Mouse (Mus musculus): ENCODE measurements around the gene Fam89a. TPM values are rescaled to one million over a fixed set of nuclear protein-coding genes. Genes with fewer than 3 reads are reported as not detected.

Gene Fam89a
- polyA plus RNA-seq, 2 experiments: 2.2 to 2.5 TPM

DNA sequence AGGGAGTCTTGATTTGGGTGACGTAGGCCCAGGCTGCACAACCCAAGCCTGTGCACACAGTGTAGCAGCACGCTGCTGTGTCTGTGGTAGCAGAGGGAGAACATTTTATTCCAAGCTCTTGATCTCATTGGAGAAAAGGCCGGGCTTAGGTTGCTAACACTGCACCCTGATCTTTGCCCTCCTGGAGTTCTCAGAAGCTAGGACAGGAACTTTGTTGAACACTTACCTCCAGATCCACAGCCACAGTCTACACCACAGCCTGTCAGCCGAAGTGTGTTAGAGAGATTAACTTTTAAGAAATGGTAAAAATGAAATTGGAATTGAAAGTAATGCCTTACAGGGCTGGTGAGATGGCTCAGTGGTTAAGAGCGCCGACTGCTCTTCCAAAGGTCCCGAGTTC lies 27.3 kb downstream of the Fam89a start:
- Histone ChIP-seq H3K9ac (replicated peaks) (no peak overlapping the region), H3K4me1 (replicated peaks; ENCODE audit: control insufficient read depth in 2 of 2, insufficient read depth in 2 of 2, low read length in 1 of 2) (peaks cover 10 to 19% of the 10 kb centered on the region in 2 experiments), H3K27ac (no peak overlapping the region), H3K4me2 (ENCODE audit: low read depth) (no peak overlapping the region), H3K9me3 (ENCODE audit: control insufficient read depth, low read length) (no peaks in the 10 kb centered on the region), H3K4me3 (ENCODE audit: insufficient read depth in 1 of 2, low read depth in 2 of 2, low read length in 2 of 2) (no peak overlapping the region), H3K27me3 (ENCODE audit: control insufficient read depth, insufficient read depth, low read length) (no peaks in the 10 kb centered on the region), H3K36me3 (replicated peaks; ENCODE audit: control insufficient read depth, insufficient read depth, low read depth) (peaks cover 3% of the 10 kb centered on the region)
- ATAC-seq (ENCODE audit: insufficient read depth) (no peak), DNase-seq (ENCODE audit: low read depth in 3 of 3, low spot score in 3 of 3) (no peak)
- TF ChIP-seq CTCF (IDR thresholded peaks at IDR 0.05; ENCODE audit: low read depth): no peak
- TF ChIP-seq EP300 (IDR thresholded peaks at IDR 0.05; ENCODE audit: low read depth): no peak
- WGBS (ENCODE audit: insufficient replicate concordance): 80% methylated on average over 7 of the region's 7 CpGs

DNA sequence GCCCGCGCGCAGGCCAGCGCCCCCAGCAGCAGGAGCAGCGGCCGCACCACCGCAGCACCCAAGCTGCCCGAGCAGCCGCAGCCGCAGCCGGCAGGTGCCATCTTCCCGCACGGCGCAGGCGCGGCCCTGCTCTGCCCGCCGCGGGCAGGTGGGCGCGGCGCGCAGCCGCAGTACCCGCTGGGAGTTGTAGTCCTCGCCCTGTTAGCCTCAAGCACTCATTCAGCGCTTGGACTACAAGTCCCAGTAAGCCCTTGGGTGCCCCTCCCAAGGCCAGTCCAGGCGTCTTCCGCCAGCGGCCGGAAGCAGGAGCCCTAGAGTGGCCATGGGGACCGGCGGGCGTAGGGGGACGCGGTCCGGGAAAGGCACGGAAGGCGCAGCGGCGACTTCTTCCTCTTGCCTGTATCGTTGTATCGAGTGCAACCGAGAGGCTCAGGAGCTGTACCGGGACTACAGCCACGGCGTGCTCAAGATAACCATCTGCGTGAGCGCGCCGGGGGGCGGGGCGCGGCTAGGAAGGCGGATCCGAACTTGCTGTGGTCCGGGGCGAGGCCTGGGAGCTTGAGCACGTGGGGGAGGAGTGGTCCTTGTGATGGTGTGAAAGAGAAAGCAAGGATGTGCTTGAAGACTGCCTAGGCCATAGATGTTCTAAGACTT lies 29.6 kb downstream of the Fam89a start, which contains the start of the genes Ttc13 and Arv1:
Gene Ttc13 (minus strand): TSS at position 122 of the 654 bp plus-strand sequence.
Gene Arv1 (plus strand): TSS at position 278 of the 654 bp plus-strand sequence.
- Histone ChIP-seq H3K4me1 (replicated peaks; ENCODE audit: control insufficient read depth in 2 of 2, insufficient read depth in 2 of 2, low read length in 1 of 2) (peaks cover 10 to 19% of the 10 kb centered on the region in 2 experiments), H3K36me3 (replicated peaks; ENCODE audit: control insufficient read depth, insufficient read depth, low read depth) (peaks cover 3% of the 10 kb centered on the region; the same call in 1 of the 2 replicates), H3K9me3 (ENCODE audit: control insufficient read depth, low read length) (no peaks in the 10 kb centered on the region), H3K27ac (no peak within 1 kb of the TSS), H3K27me3 (ENCODE audit: control insufficient read depth, insufficient read depth, low read length) (no peaks in the 10 kb centered on the region), H3K4me2 (ENCODE audit: low read depth) (peak within 1 kb of the TSS; percentile 96), H3K9ac (replicated peaks) (peak within 1 kb of the TSS; percentile 90), H3K4me3 (ENCODE audit: insufficient read depth in 1 of 2, low read depth in 2 of 2, low read length in 2 of 2) (peak within 1 kb of the TSS; percentile 87 to 96)
- DNase-seq (ENCODE audit: low read depth in 3 of 3, low spot score in 3 of 3): peak; percentile 93 to 95 (median 94)
- ATAC-seq (ENCODE audit: insufficient read depth): peak; percentile 100
- peak; percentile 50 for TF ChIP-seq CTCF (IDR thresholded peaks at IDR 0.05; ENCODE audit: low read depth)
- no peak for TF ChIP-seq EP300 (IDR thresholded peaks at IDR 0.05; ENCODE audit: low read depth)
- under 1% methylated on average over 58 of the region's 59 CpGs for WGBS (ENCODE audit: insufficient replicate concordance)

DNA sequence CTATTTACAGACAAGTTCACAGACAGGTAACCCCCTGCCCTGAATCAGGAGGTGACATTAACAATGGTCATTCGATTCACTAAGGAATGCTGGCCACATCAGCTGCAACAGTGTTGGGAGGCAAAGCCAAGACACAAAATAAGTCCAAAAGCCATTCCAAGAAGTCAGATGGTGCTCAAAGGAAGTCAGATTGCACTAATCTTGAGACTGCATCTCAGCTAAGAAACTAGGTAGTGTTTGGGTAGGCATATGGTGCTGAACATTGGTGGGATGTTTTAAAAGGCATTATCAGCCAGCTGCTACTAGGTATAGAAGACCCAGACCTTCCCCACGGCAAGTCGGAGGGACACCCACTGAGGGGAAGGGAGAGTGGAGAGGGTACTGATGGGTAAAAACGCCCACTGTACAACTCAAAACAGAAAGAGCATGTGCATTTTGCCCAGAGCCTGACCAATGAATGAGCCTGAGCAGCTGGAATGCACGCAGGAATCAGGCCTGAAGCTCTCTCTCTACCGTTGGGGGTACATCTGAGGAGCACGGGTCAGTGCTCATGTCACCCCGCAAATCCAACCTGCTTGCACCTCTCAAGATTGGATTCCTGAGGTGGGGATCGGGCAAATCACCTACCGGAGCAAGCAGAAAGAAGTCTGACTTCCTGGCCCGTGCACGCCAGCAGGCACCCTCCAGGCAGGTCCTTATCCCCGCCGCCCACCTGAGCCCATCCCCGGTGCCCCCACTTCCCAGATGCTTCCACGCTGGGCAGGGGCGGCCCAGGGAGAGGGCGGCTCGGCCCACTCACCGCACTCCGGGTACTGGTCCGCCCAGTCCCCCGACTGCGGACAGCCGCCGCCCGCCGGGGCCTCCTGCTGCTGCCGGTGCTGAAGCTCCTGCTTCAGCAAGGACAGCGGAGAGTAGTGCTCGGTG lies 30.4 kb downstream of the Fam89a start:
- H3K9ac ChIP-seq (replicated peaks): peak overlapping the region; percentile 90
- H3K4me2 ChIP-seq (ENCODE audit: low read depth): peak overlapping the region; percentile 79
- 1% methylated on average over 28 of the region's 31 CpGs for WGBS (ENCODE audit: insufficient replicate concordance)
- peaks cover 3% of the 10 kb centered on the region; the same call in 1 of the 2 replicates for H3K36me3 ChIP-seq (replicated peaks; ENCODE audit: control insufficient read depth, insufficient read depth, low read depth)
- peaks cover 10 to 19% of the 10 kb centered on the region in 2 experiments for H3K4me1 ChIP-seq (replicated peaks; ENCODE audit: control insufficient read depth in 2 of 2, insufficient read depth in 2 of 2, low read length in 1 of 2)
- TF ChIP-seq EP300 (IDR thresholded peaks at IDR 0.05; ENCODE audit: low read depth): no peak
- TF ChIP-seq CTCF (IDR thresholded peaks at IDR 0.05; ENCODE audit: low read depth): no peak
- DNase-seq (ENCODE audit: low read depth in 3 of 3, low spot score in 3 of 3): no peak
- peak overlapping the region; percentile 87 to 96 for H3K4me3 ChIP-seq (ENCODE audit: insufficient read depth in 1 of 2, low read depth in 2 of 2, low read length in 2 of 2)
- H3K27me3 ChIP-seq (ENCODE audit: control insufficient read depth, insufficient read depth, low read length): no peaks in the 10 kb centered on the region
- no peak overlapping the region for H3K27ac ChIP-seq
- peak; percentile 50 for ATAC-seq (ENCODE audit: insufficient read depth)
- H3K9me3 ChIP-seq (ENCODE audit: control insufficient read depth, low read length): no peaks in the 10 kb centered on the region

DNA sequence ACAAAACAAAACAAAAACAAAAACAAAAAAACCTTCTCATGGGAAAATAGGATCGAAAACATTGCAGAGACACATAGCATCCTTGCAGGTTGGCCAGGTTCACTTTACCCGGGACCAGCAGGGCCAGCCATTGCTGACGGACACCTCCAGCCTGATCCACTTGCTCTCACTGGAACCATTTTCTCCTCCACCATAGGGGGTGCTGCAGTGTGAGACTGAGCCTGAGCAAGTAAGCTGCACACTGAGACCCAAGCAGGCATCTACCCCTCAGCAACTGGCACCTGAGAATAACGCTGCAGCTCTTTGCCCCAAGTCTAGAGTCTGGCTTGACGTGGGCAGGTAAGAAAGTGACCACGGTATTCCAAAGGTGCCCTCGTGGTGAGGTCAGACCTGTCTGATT lies 31.5 kb downstream of the Fam89a start:
- Histone ChIP-seq H3K36me3 (replicated peaks; ENCODE audit: control insufficient read depth, insufficient read depth, low read depth) (no peaks in the 10 kb centered on the region), H3K9me3 (ENCODE audit: control insufficient read depth, low read length) (no peaks in the 10 kb centered on the region), H3K4me2 (ENCODE audit: low read depth) (peak overlapping the region; percentile 79), H3K4me1 (replicated peaks; ENCODE audit: control insufficient read depth in 2 of 2, insufficient read depth in 2 of 2, low read length in 1 of 2) (peaks cover 10 to 19% of the 10 kb centered on the region in 2 experiments), H3K27me3 (ENCODE audit: control insufficient read depth, insufficient read depth, low read length) (no peaks in the 10 kb centered on the region), H3K27ac (no peak overlapping the region), H3K9ac (replicated peaks) (no peak overlapping the region), H3K4me3 (ENCODE audit: insufficient read depth in 1 of 2, low read depth in 2 of 2, low read length in 2 of 2) (no peak overlapping the region; a peak in 1 of 4 replicates)
- DNase-seq (ENCODE audit: low read depth in 3 of 3, low spot score in 3 of 3): no peak
- no peak for ATAC-seq (ENCODE audit: insufficient read depth)
- 81% methylated on average over 7 of the region's 7 CpGs for WGBS (ENCODE audit: insufficient replicate concordance)
- TF ChIP-seq EP300 (IDR thresholded peaks at IDR 0.05; ENCODE audit: low read depth) (no peak), CTCF (IDR thresholded peaks at IDR 0.05; ENCODE audit: low read depth) (peak; percentile 50)

DNA sequence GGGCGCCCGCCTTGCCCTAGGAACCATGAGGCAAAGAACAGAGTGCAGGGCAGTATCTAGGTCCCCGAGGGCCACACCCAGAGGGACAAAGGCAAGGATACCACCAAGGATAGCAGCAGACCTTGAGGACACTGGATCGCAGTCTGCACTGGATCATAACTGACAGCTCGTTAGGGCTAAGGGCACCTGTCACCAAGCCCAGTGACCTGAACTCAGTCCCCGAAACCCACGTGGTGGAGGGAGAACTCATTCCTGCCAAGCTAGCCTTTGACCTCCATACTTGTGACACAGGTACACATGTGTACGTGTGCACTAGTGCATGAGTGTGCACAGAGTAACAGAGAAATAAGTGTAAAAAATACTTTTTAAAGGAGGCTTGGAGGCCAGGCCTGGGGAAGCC lies 35.9 kb downstream of the Fam89a start:
- WGBS (ENCODE audit: insufficient replicate concordance): 76% methylated on average over 8 of the region's 8 CpGs
- Histone ChIP-seq H3K4me2 (ENCODE audit: low read depth) (no peak overlapping the region), H3K4me1 (replicated peaks; ENCODE audit: control insufficient read depth in 2 of 2, insufficient read depth in 2 of 2, low read length in 1 of 2) (peaks cover under 1 to 13% of the 10 kb centered on the region in 2 experiments; a peak in 3 of 4 replicates), H3K36me3 (replicated peaks; ENCODE audit: control insufficient read depth, insufficient read depth, low read depth) (peaks cover 9% of the 10 kb centered on the region), H3K27me3 (ENCODE audit: control insufficient read depth, insufficient read depth, low read length) (no peaks in the 10 kb centered on the region), H3K9me3 (ENCODE audit: control insufficient read depth, low read length) (no peaks in the 10 kb centered on the region), H3K27ac (no peak overlapping the region), H3K9ac (replicated peaks) (no peak overlapping the region), H3K4me3 (ENCODE audit: insufficient read depth in 1 of 2, low read depth in 2 of 2, low read length in 2 of 2) (no peak overlapping the region)
- DNase-seq (ENCODE audit: low read depth in 3 of 3, low spot score in 3 of 3) (no peak), ATAC-seq (ENCODE audit: insufficient read depth) (no peak)
- TF ChIP-seq EP300 (IDR thresholded peaks at IDR 0.05; ENCODE audit: low read depth) (no peak), CTCF (IDR thresholded peaks at IDR 0.05; ENCODE audit: low read depth) (no peak)
